Mouse (Mus musculus): ENCODE data around the gene Saxo1. TPM values are rescaled to one million over a fixed set of nuclear protein-coding genes. Genes with fewer than 3 reads are reported as not detected.

Gene Saxo1
- polyA plus RNA-seq, 1 experiment from 2014 or later, result not detected

DNA sequence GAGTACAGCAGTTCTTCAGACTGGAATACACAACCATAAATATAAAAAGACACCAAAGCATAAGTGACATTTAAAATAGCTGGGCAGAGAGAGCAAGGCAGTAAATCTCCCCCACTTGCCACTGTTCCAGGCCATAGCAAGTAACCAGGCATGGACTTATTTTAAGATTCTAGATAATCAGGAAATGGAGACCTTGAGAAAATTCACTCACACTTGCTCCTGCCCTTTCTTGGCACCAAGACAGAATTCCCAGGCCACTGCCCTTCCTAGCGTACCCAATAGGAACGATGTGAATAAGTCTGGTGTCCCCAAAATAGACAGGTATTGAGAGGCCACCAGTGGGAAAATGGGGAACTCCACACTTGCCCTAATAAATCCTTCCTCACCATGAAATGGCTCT, 160.7 kb downstream of the Saxo1 start:
- no peak for DNase-seq (ENCODE audit: low spot score)
- Histone ChIP-seq H3K36me3 (no peaks in the 10 kb centered on the region), H3K4me3 (no peak overlapping the region), H3K4me1 (peaks cover 29% of the 10 kb centered on the region), H3K9me3 (replicated peaks) (no peaks in the 10 kb centered on the region), H3K27ac (0 out of 2 replicates have a peak overlapping the region, but pooled peaks have one; percentile 15), H3K27me3 (ENCODE audit: low read depth, poor library complexity, severe bottlenecking) (no peaks in the 10 kb centered on the region)
- WGBS, result 98% methylated on average over 2 of the region's 2 CpGs

- Histone ChIP-seq H3K27ac (no peak overlapping the region), H3K9me3 (replicated peaks) (no peaks in the 10 kb centered on the region), H3K36me3 (no peaks in the 10 kb centered on the region), H3K4me3 (no peak overlapping the region), H3K27me3 (ENCODE audit: low read depth, poor library complexity, severe bottlenecking) (no peaks in the 10 kb centered on the region), H3K4me1 (peaks cover 29% of the 10 kb centered on the region)
- no peak for DNase-seq (ENCODE audit: low spot score)
- WGBS, result 81% methylated on average over 7 of the region's 7 CpGs
These were observed 161.3 kb downstream of the Saxo1 start for GRCm38 (mm10) chr4:86396672-86397288.

- Histone ChIP-seq H3K4me1 (peaks cover 29% of the 10 kb centered on the region), H3K27me3 (ENCODE audit: low read depth, poor library complexity, severe bottlenecking) (no peaks in the 10 kb centered on the region), H3K9me3 (replicated peaks) (no peaks in the 10 kb centered on the region), H3K4me3 (no peak overlapping the region), H3K36me3 (no peaks in the 10 kb centered on the region), H3K27ac (peak overlapping the region; percentile 42; the same call in 1 of the 2 replicates)
- DNase-seq (ENCODE audit: low spot score), result no peak
- 73% methylated on average over 6 of the region's 6 CpGs for WGBS
These were observed 162.5 kb downstream of the Saxo1 start for GRCm38 (mm10) chr4:86395636-86396035.

Other genes with a start within 250 kb of the Saxo1 start
- 46.3 and 48.5 TPM in 2 replicates for gene Rraga, start 17.3 kb upstream of the Saxo1 start, polyA plus RNA-seq (2016; fragmentation: Nextera tagmentation; extraction: Ambion mirVana)
- 30.1 and 30.9 TPM in 2 replicates for gene Haus6, start 53.7 kb upstream of the Saxo1 start, polyA plus RNA-seq (2016; fragmentation: Nextera tagmentation; extraction: Ambion mirVana)
- gene Plin2, start 111.7 kb upstream of the Saxo1 start, polyA plus RNA-seq (2016; fragmentation: Nextera tagmentation; extraction: Ambion mirVana), result 74.6 and 75.8 TPM in 2 replicates
- gene Dennd4c, start 190.2 kb upstream of the Saxo1 start, polyA plus RNA-seq (2016; fragmentation: Nextera tagmentation; extraction: Ambion mirVana), result 6.2 and 7.1 TPM in 2 replicates